Mouse (Mus musculus) MEL (cell line): ENCODE measurements around the gene 4931406P16Rik. TPM values are rescaled to one million over a fixed set of nuclear protein-coding genes. Genes with fewer than 3 reads are reported as not detected.

ENCODE experiments used
- DNase-seq: peaks from one replicate; pipeline ENCODE4 v3.0.0; 2011; ENCODE audit warnings: low read depth, low spot score
- H3K27ac ChIP-seq: 2 replicates; pipeline ENCODE4 v1.5.1; 2012; ENCODE audit warnings: low read depth, mild to moderate bottlenecking, control low read depth, low read length, moderate library complexity; ENCODE audit not compliant: control insufficient read depth
- H3K27me3 ChIP-seq, 2 experiments: fragments of 150-350 bp in 1 of 2; sonication (generic) in 1 of 2; 2 replicates each; pipeline ENCODE4 v1.6.1; 2012; ENCODE audit warnings: low read length in 2 of 2, mild to moderate bottlenecking in 2 of 2, improper control_type of control experiment in 1 of 2, moderate library complexity in 1 of 2; ENCODE audit not compliant: insufficient read depth in 2 of 2, control insufficient read depth in 1 of 2
- H3K36me3 ChIP-seq, 2 experiments: 2 replicates each; pipeline ENCODE4 v1.6.1; 2012 to 2014; ENCODE audit warnings: low read length in 2 of 2, improper control_type of control experiment in 1 of 2, inconsistent platforms in 1 of 2, mild to moderate bottlenecking in 1 of 2; ENCODE audit not compliant: insufficient read depth in 2 of 2, control insufficient read depth in 1 of 2
- H3K4me1 ChIP-seq, 2 experiments: fragments of 150-350 bp in 1 of 2; sonication (generic) in 1 of 2; 2 replicates each; pipeline ENCODE4 v1.6.1; 2012; ENCODE audit warnings: low read length in 2 of 2, improper control_type of control experiment in 1 of 2, mild to moderate bottlenecking in 1 of 2; ENCODE audit not compliant: insufficient read depth in 2 of 2, control insufficient read depth in 1 of 2
- H3K4me3 ChIP-seq, 2 experiments: fragments of 150-350 bp in 1 of 2; sonication (generic) in 1 of 2; 2 replicates each; pipeline ENCODE4 v1.5.1; 2012; ENCODE audit warnings: low read depth in 2 of 2, low read length in 2 of 2, mild to moderate bottlenecking in 2 of 2, moderate library complexity in 2 of 2, control low read depth in 1 of 2, improper control_type of control experiment in 1 of 2; ENCODE audit not compliant: control insufficient read depth in 1 of 2, insufficient read depth in 1 of 2
- H3K79me2 ChIP-seq: 2 replicates; pipeline ENCODE4 v1.6.1; 2012; ENCODE audit warnings: mild to moderate bottlenecking, low read length, moderate library complexity; ENCODE audit not compliant: control insufficient read depth, poor library complexity, insufficient read depth
- H3K9ac ChIP-seq: 2 replicates; pipeline ENCODE4 v1.6.1; 2012; ENCODE audit warnings: low read depth, mild to moderate bottlenecking, control low read depth, low read length, moderate library complexity; ENCODE audit not compliant: control insufficient read depth, poor library complexity, severe bottlenecking
- H3K9me3 ChIP-seq: fragments of 150-350 bp; sonication (generic); replicated peaks from 2 replicates; pipeline ENCODE4 v1.6.1; 2012; ENCODE audit warnings: mild to moderate bottlenecking, low read length, improper control_type of control experiment, moderate library complexity; ENCODE audit not compliant: insufficient read depth
- CHD1 ChIP-seq: IDR thresholded peaks from 2 replicates; pipeline ENCODE4 v1.6.1; 2012; ENCODE audit warnings: low read depth, mild to moderate bottlenecking, inconsistent platforms, low read length, improper control_type of control experiment
- CTCF ChIP-seq, 3 experiments: IDR thresholded peaks in 2 of 3; conservative IDR thresholded peaks in 1 of 3; 2 replicates each; pipeline ENCODE4 v1.5.1; 2011 to 2012; ENCODE audit warnings: low read length in 3 of 3, low read depth in 2 of 3, mild to moderate bottlenecking in 2 of 3, improper control_type of control experiment in 1 of 3, inconsistent platforms in 1 of 3, mixed read lengths in 1 of 3, moderate library complexity in 1 of 3; ENCODE audit not compliant: control insufficient read depth in 1 of 3, insufficient read depth in 1 of 3, poor library complexity in 1 of 3, severe bottlenecking in 1 of 3
- GABPA ChIP-seq: IDR thresholded peaks from 2 replicates; pipeline ENCODE4 v1.6.1; 2012; ENCODE audit warnings: low read depth, mild to moderate bottlenecking, inconsistent platforms, low read length, improper control_type of control experiment, moderate library complexity
- HCFC1 ChIP-seq: IDR thresholded peaks from 2 replicates; pipeline ENCODE4 v1.6.1; 2012; ENCODE audit warnings: low read depth, mild to moderate bottlenecking, inconsistent platforms, low read length, improper control_type of control experiment, moderate library complexity
- JUND ChIP-seq: IDR thresholded peaks from 2 replicates; pipeline ENCODE4 v1.6.1; 2011; ENCODE audit warnings: low read depth, mild to moderate bottlenecking, improper control_type of control experiment, low read length
- KAT2A ChIP-seq: conservative IDR thresholded peaks from 2 replicates; pipeline ENCODE4 v1.6.1; 2012; ENCODE audit warnings: low read depth, low read length, improper control_type of control experiment, inconsistent platforms
- MAX ChIP-seq: IDR thresholded peaks from 2 replicates; pipeline ENCODE4 v1.6.1; 2011; ENCODE audit warnings: low read length, improper control_type of control experiment
- MXI1 ChIP-seq: IDR thresholded peaks from 2 replicates; pipeline ENCODE4 v1.6.1; 2011; ENCODE audit warnings: mild to moderate bottlenecking, low read depth, low read length, improper control_type of control experiment
- MYB ChIP-seq: IDR thresholded peaks from 2 replicates; pipeline ENCODE4 v1.6.1; 2011; ENCODE audit warnings: mild to moderate bottlenecking, low read depth, low read length, improper control_type of control experiment
- NELFE ChIP-seq: IDR thresholded peaks from 2 replicates; pipeline ENCODE4 v1.6.1; 2011; ENCODE audit warnings: low read depth, low read length, improper control_type of control experiment
- NRF1 ChIP-seq: IDR thresholded peaks from 2 replicates; pipeline ENCODE4 v1.6.1; 2014; ENCODE audit warnings: low read depth, mild to moderate bottlenecking, inconsistent platforms, low read length, improper control_type of control experiment, moderate library complexity; ENCODE audit not compliant: poor library complexity, insufficient read depth, severe bottlenecking
- POLR2A ChIP-seq, 2 experiments: IDR thresholded peaks; 2 replicates each; pipeline ENCODE4 v1.6.1; 2011 to 2012; ENCODE audit warnings: low read length in 2 of 2, mild to moderate bottlenecking in 2 of 2, control low read depth in 1 of 2, improper control_type of control experiment in 1 of 2, low read depth in 1 of 2, moderate library complexity in 1 of 2; ENCODE audit not compliant: control insufficient read depth in 1 of 2, insufficient read depth in 1 of 2, poor library complexity in 1 of 2
- POLR2AphosphoS5 ChIP-seq: IDR thresholded peaks from 2 replicates; pipeline ENCODE4 v1.6.1; 2012; ENCODE audit warnings: low read depth, borderline replicate concordance, mild to moderate bottlenecking, inconsistent platforms, low read length, moderate library complexity, mixed read lengths
- SIN3A ChIP-seq: IDR thresholded peaks from 2 replicates; pipeline ENCODE4 v1.6.1; 2012; ENCODE audit warnings: low read length, improper control_type of control experiment, inconsistent platforms
- TAL1 ChIP-seq: IDR thresholded peaks from 2 replicates; pipeline ENCODE4 v1.6.1; 2012; ENCODE audit warnings: mild to moderate bottlenecking, inconsistent platforms, low read length, moderate library complexity, mixed read lengths
- TBP ChIP-seq: IDR thresholded peaks from 2 replicates; pipeline ENCODE4 v1.8.0; 2011; ENCODE audit warnings: low read depth, low read length, improper control_type of control experiment
- TCF12 ChIP-seq: IDR thresholded peaks from 2 replicates; pipeline ENCODE4 v1.6.1; 2014; ENCODE audit warnings: low read depth, mild to moderate bottlenecking, inconsistent platforms, low read length, improper control_type of control experiment, moderate library complexity
- USF1 ChIP-seq: IDR thresholded peaks from 2 replicates; pipeline ENCODE4 v1.6.1; 2014; ENCODE audit warnings: low read depth, mild to moderate bottlenecking, inconsistent platforms, low read length, improper control_type of control experiment, moderate library complexity
- USF2 ChIP-seq, 2 experiments: IDR thresholded peaks; 2 replicates each; pipeline ENCODE4 v1.6.1; 2011 to 2012; ENCODE audit warnings: improper control_type of control experiment in 2 of 2, low read length in 2 of 2, borderline replicate concordance in 1 of 2, inconsistent platforms in 1 of 2, low read depth in 1 of 2, mild to moderate bottlenecking in 1 of 2; ENCODE audit not compliant: insufficient read depth in 1 of 2
- ZMIZ1 ChIP-seq: IDR thresholded peaks from 2 replicates; pipeline ENCODE4 v1.6.1; 2012; ENCODE audit warnings: low read depth, mild to moderate bottlenecking, inconsistent platforms, low read length, improper control_type of control experiment, moderate library complexity
- polyA plus RNA-seq, 2 experiments: library from polyadenylated mRNA; stranded (reverse) in 1 of 2; unstranded in 1 of 2; fragments of >175 nt in 1 of 2; fragments of >200 nt in 1 of 2; gene quantifications; 2 replicates each; pipeline versions ENCODE4 v1.2.1 to v1.2.4; 2012; ENCODE audit warnings: low replicate concordance in 2 of 2, low read depth in 1 of 2; ENCODE audit not compliant: insufficient read length in 2 of 2, insufficient read depth in 1 of 2, missing spikeins in 1 of 2
- total RNA-seq: library from RNA; depleted of rRNA; stranded (reverse); fragments of 300-350 nt; gene quantifications from 2 replicates; pipeline ENCODE4 v1.2.3, GENCODE M21; 2012

The 4931406P16Rik gene
- total and polyA plus RNA-seq, 3 experiments: 7.8 to 18.0 TPM; not detected in 1

DNA sequence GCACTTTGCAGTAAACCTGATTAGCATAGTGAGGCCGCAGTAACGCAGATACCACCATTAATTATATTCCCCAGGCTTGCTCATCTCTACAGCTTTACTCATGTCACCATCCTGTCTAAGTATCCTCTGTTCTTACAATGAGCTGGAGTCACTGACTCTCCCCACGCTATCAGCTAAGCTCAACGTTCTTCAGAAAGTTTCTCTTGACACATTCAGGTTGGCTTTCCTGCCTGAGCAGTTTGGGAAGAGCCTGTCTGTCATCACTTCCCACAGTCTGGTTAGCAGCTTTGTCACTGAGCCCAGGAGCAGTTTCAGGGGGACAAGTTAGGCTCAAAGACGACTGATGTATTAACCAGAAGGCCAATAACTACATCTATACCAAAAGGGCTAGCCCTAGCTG is 4.8 kb downstream of the 4931406P16Rik start:
- no peaks in the 10 kb centered on the region for H3K27me3 ChIP-seq
- H3K27ac ChIP-seq: no peak overlapping the region
- TF ChIP-seq POLR2AphosphoS5 (no peak), MXI1 (no peak), USF2 (IDR thresholded peaks at IDR 0.05; ENCODE audit: borderline replicate concordance in 1 of 2, insufficient read depth in 1 of 2, low read depth in 1 of 2, low read length in 2 of 2) (no peak), GABPA (no peak), NRF1 (no peak), CTCF (IDR thresholded peaks at IDR 0.05 in 2 of 3, conservative IDR thresholded peaks at IDR 0.05 in 1 of 3; ENCODE audit: control insufficient read depth in 1 of 3, insufficient read depth in 1 of 3, low read depth in 2 of 3, low read length in 3 of 3, poor library complexity in 1 of 3, severe bottlenecking in 1 of 3) (no peak), USF1 (no peak), ZMIZ1 (no peak), MYB (no peak), JUND (no peak), HCFC1 (no peak), SIN3A (no peak), TAL1 (no peak), POLR2A (IDR thresholded peaks at IDR 0.05; ENCODE audit: control insufficient read depth in 1 of 2, insufficient read depth in 1 of 2, low read depth in 1 of 2, low read length in 2 of 2, poor library complexity in 1 of 2) (no peak), MAX (no peak), TCF12 (no peak), TBP (no peak)
- no peak overlapping the region for H3K9ac ChIP-seq
- H3K4me3 ChIP-seq: no peak overlapping the region
- DNase-seq: no peak
- H3K9me3 ChIP-seq: no peaks in the 10 kb centered on the region
- peaks cover 3% of the 10 kb centered on the region; the same call in 1 of the 2 replicates for H3K79me2 ChIP-seq
- peaks cover 0 to 5% of the 10 kb centered on the region in 2 experiments; a peak in 3 of 4 replicates for H3K36me3 ChIP-seq
- peaks cover under 1 to 6% of the 10 kb centered on the region in 2 experiments; a peak in 3 of 4 replicates for H3K4me1 ChIP-seq

DNA sequence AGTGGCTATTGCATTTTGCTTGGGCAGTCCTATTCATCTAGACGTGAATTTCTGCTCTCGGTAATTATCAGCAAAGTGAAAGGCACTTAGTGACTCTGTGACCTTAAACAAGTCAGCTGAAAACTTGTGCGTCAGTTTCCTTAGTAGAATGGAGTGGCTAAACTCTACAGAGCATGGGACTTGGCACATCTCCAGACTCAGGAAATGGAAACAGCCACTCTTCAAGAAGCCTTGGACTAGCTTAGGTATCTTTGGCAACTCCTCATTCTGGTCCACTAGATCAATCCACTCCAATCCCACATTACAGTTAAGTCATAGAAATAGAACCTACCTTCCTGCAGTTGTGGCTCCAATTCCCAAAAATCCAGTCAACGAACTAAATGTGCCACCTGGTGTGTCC is 7.9 kb downstream of the 4931406P16Rik start:
- H3K4me1 ChIP-seq: no peaks in the 10 kb centered on the region
- no peak overlapping the region for H3K9ac ChIP-seq
- H3K9me3 ChIP-seq: no peaks in the 10 kb centered on the region
- H3K4me3 ChIP-seq: no peak overlapping the region
- no peak for TF ChIP-seq POLR2A (IDR thresholded peaks at IDR 0.05; ENCODE audit: control insufficient read depth in 1 of 2, insufficient read depth in 1 of 2, low read depth in 1 of 2, low read length in 2 of 2, poor library complexity in 1 of 2)
- TF ChIP-seq KAT2A: no peak
- no peak for TF ChIP-seq ZMIZ1
- no peak for TF ChIP-seq TBP
- TF ChIP-seq NELFE: no peak
- TF ChIP-seq CHD1: no peak
- H3K27ac ChIP-seq: no peak overlapping the region
- no peaks in the 10 kb centered on the region for H3K27me3 ChIP-seq
- no peak for DNase-seq
- no peaks in the 10 kb centered on the region; a peak in 2 of 4 replicates for H3K36me3 ChIP-seq
- H3K79me2 ChIP-seq: no peaks in the 10 kb centered on the region
